Mouse (Mus musculus): ENCODE measurements around the gene Dnm2. TPM values are rescaled to one million over a fixed set of nuclear protein-coding genes. Genes with fewer than 3 reads are reported as not detected.

The Dnm2 gene
- 10 to 100 TPM; 66.2 to 74.4 TPM for total RNA-seq (2021)

DNA sequence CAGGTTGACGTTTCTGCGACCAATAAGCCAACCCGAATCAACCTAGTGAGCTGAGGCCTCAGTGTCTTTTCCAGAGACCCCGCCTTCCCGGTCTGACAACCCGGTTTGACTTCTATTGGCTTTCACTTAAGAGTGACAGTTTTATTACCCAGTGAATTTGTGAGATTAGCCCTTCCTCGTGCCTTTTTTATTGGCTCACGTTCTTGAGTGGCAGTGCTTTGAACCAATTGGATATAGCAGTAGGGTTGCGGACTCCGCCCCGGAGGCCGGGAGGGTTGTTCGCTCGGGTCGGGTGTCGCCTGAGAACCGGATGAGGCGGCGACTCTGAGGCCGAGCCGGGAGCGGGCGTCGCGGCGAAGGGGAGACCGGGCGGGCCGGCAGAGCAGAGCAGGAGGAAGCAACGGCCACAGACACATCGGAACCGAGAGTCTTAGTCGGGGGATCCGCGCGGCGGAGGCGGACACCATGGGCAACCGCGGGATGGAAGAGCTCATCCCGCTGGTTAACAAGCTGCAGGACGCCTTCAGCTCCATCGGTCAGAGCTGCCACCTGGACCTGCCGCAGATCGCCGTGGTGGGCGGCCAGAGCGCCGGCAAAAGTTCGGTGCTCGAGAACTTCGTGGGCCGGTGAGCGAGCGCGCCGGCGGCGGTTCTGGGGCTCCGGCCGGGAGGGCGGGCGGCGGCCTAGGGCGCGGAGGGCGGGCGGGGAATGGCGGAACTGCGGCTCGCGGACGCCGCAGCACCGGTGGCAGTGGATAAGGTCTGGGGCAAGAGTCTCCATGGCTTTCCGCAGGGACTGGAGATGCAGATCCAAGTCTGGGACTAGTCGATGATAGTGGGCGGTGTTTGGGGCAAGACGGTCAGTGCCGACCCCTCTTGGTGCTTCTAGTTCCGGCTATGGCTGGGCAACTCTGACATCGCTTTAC is at the start of gene Dnm2:
Gene Dnm2 (plus strand): TSS at position 278 of the 925 bp plus-strand sequence.
- peak; percentile 99 for DNase-seq (ENCODE audit: low spot score)
- intact Hi-C loops (cut with DNase I) = loop anchor here (2.0 kb wide), 1 partner anchor 44 kb away; no protein-coding TSS in a partner anchor

DNA sequence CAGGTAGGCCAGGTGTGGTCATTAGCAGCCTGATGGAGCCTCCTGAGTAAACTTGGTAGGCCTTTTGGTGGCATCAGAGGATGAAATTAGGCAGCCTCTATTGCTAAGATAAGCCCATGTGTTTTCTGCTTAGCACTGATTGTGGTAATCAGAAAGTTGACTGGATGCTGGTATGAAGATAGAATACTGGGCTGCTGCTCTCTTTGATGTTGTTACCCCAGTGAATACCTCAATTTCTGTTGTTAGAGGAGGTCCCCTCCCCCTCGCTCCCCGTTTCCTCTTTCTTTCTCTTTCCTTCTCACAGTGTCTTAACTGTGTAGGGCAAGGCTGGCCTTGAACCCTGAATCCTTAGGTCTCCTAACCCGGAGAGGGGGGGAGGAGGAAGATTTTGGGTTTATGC is 45.5 kb upstream of the Dnm2 start:
- intact Hi-C loops (cut with DNase I) = no loop called here
- no peak for DNase-seq (ENCODE audit: low spot score)

DNA sequence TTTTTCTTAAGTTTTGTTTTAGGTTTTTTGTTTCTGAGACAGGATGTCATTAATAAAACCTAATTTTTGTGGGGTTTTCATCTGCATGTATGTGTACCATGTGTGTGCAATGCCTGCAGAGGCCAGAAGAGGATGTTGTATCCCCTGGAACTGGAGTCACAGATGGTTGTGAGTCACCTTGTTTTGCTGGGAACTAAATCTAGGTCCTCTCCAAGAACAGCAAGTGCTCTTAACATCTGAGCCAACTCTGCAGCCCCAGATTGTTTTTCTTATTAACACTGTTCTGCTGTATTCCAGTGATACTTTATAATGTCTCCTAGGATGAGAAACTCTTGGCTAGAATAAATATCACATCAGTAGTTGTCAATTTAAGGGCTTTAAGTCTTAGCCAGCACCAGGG is 43.8 kb upstream of the Dnm2 start:
- no peak for DNase-seq (ENCODE audit: low spot score)
- intact Hi-C loops (cut with DNase I) = no loop called here

GRCm38 (mm10) chr9:21383966-21384365 is 40.7 kb upstream of the Dnm2 start:
- intact Hi-C loops (cut with DNase I) = no loop called here
- DNase-seq (ENCODE audit: low spot score) = no peak

DNA sequence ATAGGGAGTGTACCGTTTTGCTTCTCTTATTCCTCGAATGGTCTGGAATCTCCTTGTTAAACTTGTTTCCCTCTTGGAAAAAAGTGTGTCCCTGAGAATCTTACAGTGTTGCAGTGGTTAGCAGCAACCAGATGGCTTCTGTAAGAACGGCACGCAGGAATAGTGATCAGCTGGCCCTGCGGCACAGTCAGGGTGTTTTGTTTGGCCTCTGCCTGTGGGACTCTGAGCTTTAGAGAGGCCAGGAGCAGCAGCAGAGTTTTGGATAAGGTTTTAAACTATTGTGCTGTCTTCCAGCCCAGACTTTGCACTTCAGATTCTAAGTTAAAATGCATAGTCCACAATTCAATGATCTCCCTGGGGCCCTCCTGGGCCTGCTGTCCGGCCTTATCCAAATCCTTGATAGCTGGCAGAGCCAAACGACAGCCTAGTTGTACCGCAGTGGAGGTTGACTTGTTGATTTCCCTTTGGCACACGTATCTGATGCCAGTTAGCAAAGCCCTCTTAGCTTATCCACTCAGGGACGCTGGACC is 32.0 kb upstream of the Dnm2 start:
- peak; percentile 31 for DNase-seq (ENCODE audit: low spot score)
- intact Hi-C loops (cut with DNase I) = no loop called here

DNA sequence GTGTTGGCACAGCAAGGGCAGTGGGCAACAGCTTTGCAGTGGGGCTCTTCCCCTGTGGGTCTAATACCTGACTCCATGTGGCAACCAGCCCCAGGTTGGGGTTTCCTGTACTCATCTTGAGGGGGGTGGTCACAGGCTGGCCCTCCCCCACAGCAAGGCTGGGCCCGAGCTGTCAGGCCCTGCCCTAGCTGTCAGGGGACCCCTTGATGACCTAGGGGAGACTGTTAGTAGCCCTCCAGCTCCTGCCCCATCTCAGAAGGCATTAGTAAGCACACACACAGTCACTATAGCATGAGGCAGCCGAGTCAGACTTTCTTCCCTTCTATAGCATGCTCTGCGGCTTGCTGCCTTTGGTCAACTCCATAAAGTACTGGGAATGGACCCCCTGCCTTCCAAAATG is 29.0 kb upstream of the Dnm2 start:
- DNase-seq (ENCODE audit: low spot score) = no peak
- intact Hi-C loops (cut with DNase I) = no loop called here

DNA sequence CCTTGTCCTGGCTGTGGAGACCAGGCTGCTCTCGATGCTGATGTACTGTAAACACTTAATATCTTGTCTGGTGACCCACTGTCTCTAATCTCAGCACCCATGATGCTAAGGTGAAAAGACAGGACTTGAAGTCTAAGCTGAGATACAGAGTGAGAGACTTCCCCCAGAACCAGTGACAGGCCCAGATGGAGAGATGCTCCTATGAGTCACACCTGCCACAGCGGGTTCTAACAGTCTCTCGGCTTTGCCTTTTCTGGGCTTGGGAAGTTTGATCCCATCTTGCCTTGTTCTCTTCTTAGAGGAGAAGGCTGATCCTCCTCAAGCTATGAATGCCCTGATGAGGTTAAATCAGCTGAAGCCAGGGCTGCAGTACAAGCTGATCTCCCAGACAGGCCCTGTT is 27.5 kb upstream of the Dnm2 start:
- no peak for DNase-seq (ENCODE audit: low spot score)
- intact Hi-C loops (cut with DNase I) = no loop called here

DNA sequence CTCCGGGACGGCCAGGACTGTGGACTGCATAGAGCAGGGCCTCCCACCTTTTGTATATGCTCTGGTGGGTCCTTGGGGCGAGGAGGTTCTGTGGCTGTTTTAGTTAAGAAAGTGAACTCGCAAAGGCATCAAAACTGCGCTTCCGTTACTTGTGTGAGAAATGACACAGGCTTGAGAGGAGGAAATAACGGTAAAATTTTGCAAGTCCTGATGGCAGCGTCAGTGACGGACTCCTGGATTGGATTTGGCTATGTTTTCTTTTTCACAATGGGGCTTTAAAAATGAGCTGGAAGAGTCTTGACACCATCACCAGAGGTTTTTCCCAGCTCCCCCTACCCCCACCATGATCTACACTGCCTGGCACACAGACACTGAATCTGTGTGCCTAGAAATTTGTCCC is 23.7 kb upstream of the Dnm2 start:
- intact Hi-C loops (cut with DNase I) = no loop called here
- DNase-seq (ENCODE audit: low spot score) = no peak

GRCm38 (mm10) chr9:21402764-21403253 is 21.9 kb upstream of the Dnm2 start:
- intact Hi-C loops (cut with DNase I) = no loop called here
- no peak for DNase-seq (ENCODE audit: low spot score)

- intact Hi-C loops (cut with DNase I) = no loop called here
These were observed 21.0 kb upstream of the Dnm2 start for GRCm38 (mm10) chr9:21403745-21404144.

DNA sequence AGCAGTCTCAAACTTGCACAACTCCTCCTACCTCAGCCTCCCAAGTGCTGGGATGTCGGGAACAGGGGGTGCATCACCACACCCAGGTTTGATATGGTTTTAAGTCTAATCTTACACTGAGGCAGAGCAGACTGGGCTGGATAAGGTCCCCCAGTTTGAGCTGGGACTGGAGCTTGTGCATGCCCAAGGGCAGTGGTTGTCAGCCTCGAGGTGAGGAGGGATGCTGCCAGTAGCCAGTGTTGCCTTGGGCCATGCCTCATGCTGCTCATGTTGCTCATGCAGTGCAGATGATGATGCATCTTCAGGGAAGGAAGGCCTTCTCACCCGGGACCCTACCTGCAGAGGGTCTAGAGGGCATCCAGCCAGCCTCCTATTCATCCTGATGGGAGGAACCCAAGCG is 19.2 kb upstream of the Dnm2 start:
- DNase-seq (ENCODE audit: low spot score) = no peak
- intact Hi-C loops (cut with DNase I) = no loop called here

More at GRCm38 (mm10) chr9:21403745-21404144, 21.0 kb upstream of the Dnm2 start:
- DNase-seq (ENCODE audit: low spot score) = no peak

GRCm38 (mm10) chr9:21407951-21408350 is 16.8 kb upstream of the Dnm2 start:
- no peak for DNase-seq (ENCODE audit: low spot score)
- intact Hi-C loops (cut with DNase I) = no loop called here

DNA sequence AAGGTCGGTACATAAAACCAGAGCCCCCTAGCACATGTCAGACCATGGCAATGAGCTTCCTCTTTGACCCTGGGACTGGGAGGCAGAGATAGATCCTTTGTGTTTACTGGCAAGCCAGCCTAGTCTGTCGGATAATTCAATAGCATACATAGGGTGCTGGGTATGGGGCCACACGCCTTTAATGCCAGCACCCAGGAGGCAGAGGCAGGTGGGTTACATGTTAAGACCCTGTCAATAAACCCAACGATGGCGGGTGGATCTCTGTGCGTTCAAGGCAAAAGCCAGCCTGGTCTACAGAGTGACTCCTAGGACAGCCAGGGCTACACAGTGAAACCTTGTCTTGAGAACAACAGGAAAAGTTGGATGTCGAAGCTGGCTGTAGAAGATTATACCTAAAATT is 16.1 kb upstream of the Dnm2 start:
- no peak for DNase-seq (ENCODE audit: low spot score)
- intact Hi-C loops (cut with DNase I) = loop anchor here (1.0 kb wide), 2 partner anchors 42 to 95 kb away; no protein-coding TSS in a partner anchor

GRCm38 (mm10) chr9:21409592-21410317 is 15.0 kb upstream of the Dnm2 start:
- peak; percentile 43 for DNase-seq (ENCODE audit: low spot score)
- intact Hi-C loops (cut with DNase I) = loop anchor here (1.0 to 2.0 kb wide), 4 partner anchors 43 to 185 kb away; no protein-coding TSS in a partner anchor

DNA sequence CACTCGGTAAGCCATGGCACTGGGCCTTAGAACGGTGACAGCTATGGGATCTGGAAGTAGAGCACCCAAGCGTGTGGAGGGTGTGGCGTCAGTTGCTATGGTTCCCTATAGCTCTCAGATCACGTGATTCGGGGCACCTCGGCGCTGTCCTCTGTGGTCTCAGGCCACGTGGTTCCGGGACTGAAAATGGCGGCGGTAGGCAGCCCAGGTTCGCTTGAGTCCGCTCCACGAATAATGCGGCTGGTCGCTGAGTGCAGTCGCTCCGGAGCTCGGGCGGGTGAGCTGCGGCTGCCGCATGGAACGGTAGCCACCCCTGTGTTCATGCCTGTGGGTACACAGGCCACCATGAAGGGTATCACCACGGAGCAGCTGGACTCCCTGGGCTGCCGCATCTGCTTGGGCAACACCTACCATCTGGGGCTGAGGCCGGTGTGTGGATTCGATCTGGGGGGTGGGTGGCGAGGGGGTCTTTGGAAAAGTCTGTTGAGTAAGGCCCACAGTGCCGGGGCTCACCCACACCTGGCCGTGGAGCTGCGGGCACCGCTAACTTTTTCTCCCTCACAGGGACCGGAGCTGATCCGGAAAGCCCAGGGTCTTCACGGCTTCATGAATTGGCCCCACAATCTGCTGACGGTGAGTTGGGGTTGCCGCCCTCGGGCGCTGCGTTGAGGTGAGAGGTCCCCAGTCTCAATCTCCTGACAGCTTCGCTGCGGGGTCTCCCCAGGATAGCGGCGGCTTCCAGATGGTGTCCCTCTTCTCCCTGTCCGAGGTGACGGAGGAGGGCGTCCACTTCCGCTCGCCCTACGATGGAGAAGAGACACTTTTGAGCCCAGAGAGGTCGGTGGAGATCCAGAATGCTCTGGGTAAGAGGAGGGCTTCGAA is 12.8 kb upstream of the Dnm2 start, which contains the start of gene Qtrt1:
Gene Qtrt1 (plus strand): TSS at position 169 of the 882 bp plus-strand sequence.
- intact Hi-C loops (cut with DNase I) = loop anchor here (2.0 kb wide), 2 partner anchors 57 to 187 kb away; no protein-coding TSS in a partner anchor
- peak; percentile 59 for DNase-seq (ENCODE audit: low spot score)

- intact Hi-C loops (cut with DNase I) = no loop called here
- DNase-seq (ENCODE audit: low spot score) = no peak
These were observed 6.8 kb upstream of the Dnm2 start for GRCm38 (mm10) chr9:21417866-21418265.

GRCm38 (mm10) chr9:21419646-21420045 is 5.1 kb upstream of the Dnm2 start:
- intact Hi-C loops (cut with DNase I) = no loop called here
- DNase-seq (ENCODE audit: low spot score) = no peak

DNA sequence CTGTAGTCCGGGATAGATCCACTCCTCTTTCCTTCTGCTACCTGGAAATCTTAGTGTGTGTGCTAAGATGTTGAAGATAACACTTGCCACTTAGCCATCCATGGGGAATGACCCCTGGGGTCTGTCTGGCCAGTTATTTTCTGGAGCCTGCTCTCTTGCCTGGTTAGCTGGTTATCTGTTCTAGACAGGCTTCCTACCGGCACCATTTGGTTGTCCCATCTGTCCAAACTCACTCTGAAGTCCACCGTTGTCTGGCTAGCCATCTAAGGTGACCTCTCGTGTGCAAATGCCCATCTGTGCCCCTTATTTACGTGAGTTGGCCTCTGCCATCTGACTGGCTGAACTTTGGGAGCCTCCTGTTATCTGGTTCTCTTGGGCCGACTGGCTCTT is 843 bp downstream of the Dnm2 start:
- no peak for DNase-seq (ENCODE audit: low spot score)
- intact Hi-C loops (cut with DNase I) = loop anchor here (2.0 kb wide), 1 partner anchor 43 kb away; no protein-coding TSS in a partner anchor

DNA sequence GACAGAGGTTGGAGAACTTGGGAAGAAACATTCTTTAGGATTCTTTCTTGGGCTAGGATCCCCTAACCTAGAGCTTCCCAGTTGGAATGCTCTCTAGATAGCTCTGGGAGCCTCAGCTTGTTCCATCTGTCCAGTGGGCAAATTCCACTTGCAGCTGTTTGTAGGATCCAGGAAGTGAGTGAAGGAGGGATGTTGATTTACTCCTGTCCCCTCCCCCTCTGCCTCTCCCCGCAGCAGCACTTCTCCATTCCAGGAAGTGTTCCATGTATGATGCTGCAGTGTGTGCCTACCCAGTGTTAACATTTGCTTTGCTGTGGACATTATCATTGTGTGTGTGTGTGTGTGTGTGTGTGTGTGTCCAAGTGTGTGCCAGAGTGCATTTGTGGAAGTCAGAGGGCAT is 1.3 kb downstream of the Dnm2 start:
- intact Hi-C loops (cut with DNase I) = no loop called here
- no peak for DNase-seq (ENCODE audit: low spot score)
